ENCODE assay signal across 29 mouse cellular contexts in genomic region chr4:115832040-115832439, GRCm38 (mm10). TPM values are rescaled to one million over a fixed set of nuclear protein-coding genes. Genes with fewer than 3 reads are reported as not detected.
DNase-seq lines count a peak whose midpoint lies in the region; ATAC-seq and TF ChIP-seq lines count a peak whose summit lies in the region.
"Had no signal": no experiment of that assay in that cellular context is flagged by ENCODE, and none has a peak within 500 bp of the region (broad histone marks: within the 10 kb centered on the region; RNA-seq: fewer than 3 reads in every experiment).

No protein-coding gene starts in this region.

- ATAC-seq in megakaryocyte, adult 5-6 weeks (ENCODE audit: poor library complexity, severe bottlenecking): no peak
- ATAC-seq: activated CD4-positive, CD25-positive, alpha-beta regulatory T cell, adult 4 months; CD4-positive, CD25-positive, alpha-beta regulatory T cell, adult 4 months; forebrain, embryonic 16.5 days; hindbrain, postnatal 0 days had no signal

- DNase-seq in ES-CJ7 (ENCODE audit: low read depth, low spot score): peak; percentile 84
- DNase-seq in brain, adult 2 months (ENCODE audit: low read depth, low spot score): peak; percentile 47
- DNase-seq in gastrocnemius, adult 8-10 months (ENCODE audit: low spot score in 2 of 2): no peak
- DNase-seq in frontal cortex, postnatal 14 days (ENCODE audit: low spot score in 2 of 2): no peak
- DNase-seq: adrenal gland, postnatal 25 days; cerebellum, adult 11 months; cerebellum, adult 8-10 months; cerebellum, postnatal 14 days; gastrocnemius, postnatal 25 days; kidney, adult 2 months had no signal

- H3K9me3 ChIP-seq in megakaryocyte, embryonic 14.5 days: no peaks in the 10 kb centered on the region
- H3K9me3 ChIP-seq: embryonic facial prominence, embryonic 12.5 days; G1E; heart, embryonic 13.5 days; hindbrain, embryonic 13.5 days had no signal

- no peak overlapping the region for H3ac ChIP-seq in C2C12 (ENCODE audit: control insufficient read depth, insufficient read length, low read depth)

- TF ChIP-seq CTCF in C2C12 (IDR thresholded peaks at IDR 0.05; ENCODE audit: control insufficient read depth, insufficient read depth, insufficient read length): no peak

- H3K27me3 ChIP-seq in megakaryocyte, embryonic 14.5 days (replicated peaks): no peaks in the 10 kb centered on the region
- H3K27me3 ChIP-seq in C2C12 (ENCODE audit: control insufficient read depth, insufficient read depth, insufficient read length): no peaks in the 10 kb centered on the region
- H3K27me3 ChIP-seq: heart, embryonic 13.5 days had no signal

- H3K4me3 ChIP-seq in megakaryocyte, embryonic 14.5 days (replicated peaks): peak overlapping the region; percentile 35
- H3K4me3 ChIP-seq in C2C12 (ENCODE audit: insufficient read depth, poor library complexity, severe bottlenecking): no peak overlapping the region
- H3K4me3 ChIP-seq: embryonic facial prominence, embryonic 12.5 days; heart, embryonic 13.5 days; hindbrain, embryonic 13.5 days had no signal

- H3K4me1 ChIP-seq in megakaryocyte, embryonic 14.5 days: peaks cover 91% of the 10 kb centered on the region

- H3K79me2 ChIP-seq in C2C12 (ENCODE audit: control insufficient read depth, insufficient read depth): peaks cover 15% of the 10 kb centered on the region

- no peaks in the 10 kb centered on the region for H3K79me3 ChIP-seq in C2C12 (ENCODE audit: low read depth)

- H3K36me3 ChIP-seq in megakaryocyte, embryonic 14.5 days (replicated peaks; ENCODE audit: low read length): peaks cover 80% of the 10 kb centered on the region
- peaks cover 21% of the 10 kb centered on the region for H3K36me3 ChIP-seq in C2C12 (ENCODE audit: control insufficient read depth, insufficient read depth)

TF ChIP-seq in C2C12, 6 proteins besides CTCF, POLR2A, EP300 and RAD21:
- TF ChIP-seq MYOD1 (IDR thresholded peaks at IDR 0.05; ENCODE audit: control insufficient read depth, insufficient read length, low read depth) (peak; percentile 36), FOSL1 (IDR thresholded peaks at IDR 0.05; ENCODE audit: insufficient read depth, low read length, poor library complexity, severe bottlenecking) (no peak)

RNA-seq across cellular contexts. Expression of gene Mob3c, which starts 4.1 kb away (rescaled TPM):
- polyA plus RNA-seq in megakaryocyte, embryonic 14.5 days (2012; ENCODE audit: insufficient read depth, low replicate concordance): 19.3 and 30.2 TPM in 2 replicates
- total RNA-seq in megakaryocyte, adult 5-6 weeks (2015): 6.2 and 8.3 TPM in 2 replicates
- total RNA-seq in megakaryocyte, adult 5-6 weeks (2017): 9.6 and 10.2 TPM in 2 replicates
- 3.5 TPM for polyA plus RNA-seq in C2C12 (2012; fragmentation: generic; extraction: Trizol)
- 1 to 10 TPM; 1.5 to 4.3 (median 2.1) TPM for total RNA-seq in gastrocnemius, adult 8-10 months (2022)

RNA-seq across cellular contexts. Expression of gene Mknk1, which starts 7.0 kb away (rescaled TPM):
- 293 and 361 TPM in 2 replicates for polyA plus RNA-seq in megakaryocyte, embryonic 14.5 days (2012; ENCODE audit: insufficient read depth, low replicate concordance)
- total RNA-seq in megakaryocyte, adult 5-6 weeks (2015): 45.8 and 48.6 TPM in 2 replicates
- 103 and 116 TPM in 2 replicates for total RNA-seq in megakaryocyte, adult 5-6 weeks (2017)
- polyA plus RNA-seq in C2C12 (2012; fragmentation: generic; extraction: Trizol): 15.3 TPM
- total RNA-seq in gastrocnemius, adult 8-10 months (2022): 10 to 100 TPM; 25.5 to 37.8 (median 27.8) TPM

RNA-seq across cellular contexts. Expression of gene Atpaf1, which starts 47.4 kb away (rescaled TPM):
- 16.7 TPM in 1 of 2 replicates, not detected in the other for polyA plus RNA-seq in megakaryocyte, embryonic 14.5 days (2012; ENCODE audit: insufficient read depth, low replicate concordance)
- total RNA-seq in megakaryocyte, adult 5-6 weeks (2015): 14.4 and 21.8 TPM in 2 replicates
- total RNA-seq in megakaryocyte, adult 5-6 weeks (2017): 5.8 and 7.5 TPM in 2 replicates
- 15.7 TPM for polyA plus RNA-seq in C2C12 (2012; fragmentation: generic; extraction: Trizol)
- total RNA-seq in gastrocnemius, adult 8-10 months (2022): 10 to 100 TPM; 48.3 to 67.5 (median 55.6) TPM

RNA-seq across cellular contexts. Expression of gene Tex38, which starts 51.2 kb away (rescaled TPM):
- 0.44 TPM in 1 of 2 replicates, not detected in the other for polyA plus RNA-seq in megakaryocyte, embryonic 14.5 days (2012; ENCODE audit: insufficient read depth, low replicate concordance)
- not detected in 2 replicates for total RNA-seq in megakaryocyte, adult 5-6 weeks (2015)
- total RNA-seq in megakaryocyte, adult 5-6 weeks (2017): not detected in 2 replicates
- not detected for polyA plus RNA-seq in C2C12 (2012; fragmentation: generic; extraction: Trizol)
- total RNA-seq in gastrocnemius, adult 8-10 months (2022): 1 to 10 TPM; 1.8 to 4.8 (median 3.5) TPM
- total RNA-seq: G1E; granulocyte monocyte progenitor cell, adult 5-6 weeks; hematopoietic stem cell, adult 5-6 weeks; hindbrain, postnatal 0 days had no signal
- polyA plus RNA-seq: G1E had no signal

RNA-seq across cellular contexts. Expression of gene Kncn, which starts 52.2 kb away (rescaled TPM):
- 0.29 TPM in 1 of 2 replicates, not detected in the other for polyA plus RNA-seq in megakaryocyte, embryonic 14.5 days (2012; ENCODE audit: insufficient read depth, low replicate concordance)
- total RNA-seq in megakaryocyte, adult 5-6 weeks (2015): not detected in 2 replicates
- not detected in 2 replicates for total RNA-seq in megakaryocyte, adult 5-6 weeks (2017)
- not detected for polyA plus RNA-seq in C2C12 (2012; fragmentation: generic; extraction: Trizol)
- not detected for total RNA-seq in gastrocnemius, adult 8-10 months (2022)
- total RNA-seq: adrenal gland, adult 18-20 months; adrenal gland, postnatal 25 days; common myeloid progenitor, adult 5-6 weeks; G1E; gastrocnemius, adult 18-20 months; gastrocnemius, postnatal 25 days; granulocyte monocyte progenitor cell, adult 5-6 weeks; hematopoietic stem cell, adult 5-6 weeks; hindbrain, postnatal 0 days had no signal
- polyA plus RNA-seq: activated CD4-positive, CD25-positive, alpha-beta regulatory T cell, adult 4 months; CD4-positive, CD25-positive, alpha-beta regulatory T cell, adult 4 months; embryonic facial prominence, embryonic 12.5 days; forebrain, embryonic 11.5 days; G1E; heart, embryonic 13.5 days; heart, postnatal 0 days; hindbrain, embryonic 13.5 days; intestine, embryonic 14.5 days; kidney, adult 2 months had no signal

Comparison
In these comparisons a context has a peak if more than half of its experiments do, and no peak if none do; other contexts are left out.
1. DNase-seq: peak in ES-CJ7 (single experiment) and brain, adult 2 months (single experiment); none in gastrocnemius, adult 8-10 months (0 of 2) and frontal cortex, postnatal 14 days (0 of 2).